Mouse (Mus musculus) forebrain, embryonic 16.5 days (tissue): Measurements from ENCODE around the gene Cep295. TPM values are rescaled to one million over a fixed set of nuclear protein-coding genes. Genes with fewer than 3 reads are reported as not detected.
"Not testable (repeated sequence)": the region's sequence is repeated elsewhere in the genome, so short reads cannot be mapped to it uniquely, and the experiment has no call there.

ENCODE experiments used
- ATAC-seq: fragments of 200-750 bp; cut with Nextera tagmentation; 2 replicates; pipeline ENCODE4 v1.8.0; 2017; ENCODE audit warnings: mild to moderate bottlenecking, moderate library complexity
- H3K27ac ChIP-seq: fragments of 300-500 bp; sonication (generic); 2 replicates; pipeline ENCODE4 v1.5.1; 2014; ENCODE audit warnings: low read length, control low read depth
- H3K27me3 ChIP-seq: fragments of 300-500 bp; sonication (generic); replicated peaks from 2 replicates; pipeline ENCODE4 v1.6.1; 2014; ENCODE audit warnings: low read length; ENCODE audit not compliant: control insufficient read depth, insufficient read depth
- H3K36me3 ChIP-seq: fragments of 300-500 bp; sonication (generic); 2 replicates; pipeline ENCODE4 v1.6.1; 2014; ENCODE audit not compliant: control insufficient read depth, insufficient read depth
- H3K4me1 ChIP-seq: fragments of 300-500 bp; sonication (generic); replicated peaks from 2 replicates; pipeline ENCODE4 v1.6.1; 2014; ENCODE audit warnings: low read length; ENCODE audit not compliant: control insufficient read depth, insufficient read depth
- H3K4me2 ChIP-seq: fragments of 300-500 bp; sonication (generic); 2 replicates; pipeline ENCODE4 v1.6.1; 2014; ENCODE audit warnings: mild to moderate bottlenecking, low read length, control low read depth
- H3K4me3 ChIP-seq: fragments of 300-500 bp; sonication (generic); replicated peaks from 2 replicates; pipeline ENCODE4 v1.5.1; 2014; ENCODE audit warnings: mild to moderate bottlenecking, low read length, control low read depth
- H3K9ac ChIP-seq: fragments of 300-500 bp; sonication (generic); replicated peaks from 2 replicates; pipeline ENCODE4 v1.6.1; 2014; ENCODE audit warnings: low read depth, low read length, control low read depth
- H3K9me3 ChIP-seq: fragments of 300-500 bp; sonication (generic); 2 replicates; pipeline ENCODE4 v1.6.1; 2016; ENCODE audit warnings: low read length; ENCODE audit not compliant: control insufficient read depth
- WGBS: fragments of 180-500 bp; shearing (Covaris S2); extraction: QIAGEN DNeasy Blood & Tissue Kit; methylation state at CpG from one replicate; pipeline ENCODE4 v1.1.7; 2014; 5-methylcytosine and 5-hydroxymethylcytosine counted together
- polyA plus RNA-seq: library from polyadenylated mRNA; unstranded; fragments of >200 nt; fragmentation: Nextera tagmentation; extraction: Ambion mirVana; gene quantifications from 2 replicates; pipeline ENCODE4 v1.2.1, GENCODE M21; 2015

Gene Cep295
- polyA plus RNA-seq, 1 experiment from 2014 or later: 15.8 TPM

- 84% methylated on average over 4 of the region's 4 CpGs for WGBS
- Histone ChIP-seq H3K9me3 (no peaks in the 10 kb centered on the region), H3K4me2 (no peak overlapping the region), H3K36me3 (peaks cover 35% of the 10 kb centered on the region), H3K27ac (no peak overlapping the region), H3K4me1 (peaks cover 16% of the 10 kb centered on the region), H3K4me3 (no peak overlapping the region), H3K9ac (no peak overlapping the region), H3K27me3 (no peaks in the 10 kb centered on the region)
- ATAC-seq: no peak
Measured at GRCm38 (mm10) chr9:15309425-15309824, 48.2 kb downstream of the Cep295 start.

GRCm38 (mm10) chr9:15308254-15308653, 49.3 kb downstream of the Cep295 start:
- no peak overlapping the region for H3K4me2 ChIP-seq
- no peak overlapping the region for H3K4me3 ChIP-seq
- H3K4me1 ChIP-seq: peaks cover 16% of the 10 kb centered on the region
- H3K36me3 ChIP-seq: peaks cover 23% of the 10 kb centered on the region
- ATAC-seq: no peak
- 45% methylated on average over 2 of the region's 2 CpGs for WGBS
- H3K27ac ChIP-seq: no peak overlapping the region
- H3K9me3 ChIP-seq: no peaks in the 10 kb centered on the region
- no peaks in the 10 kb centered on the region for H3K27me3 ChIP-seq
- no peak overlapping the region for H3K9ac ChIP-seq

- peak overlapping the region; percentile 97 for H3K9ac ChIP-seq
- no peak for ATAC-seq
- peaks cover 18% of the 10 kb centered on the region for H3K36me3 ChIP-seq
- peaks cover 16% of the 10 kb centered on the region for H3K4me1 ChIP-seq
- H3K4me3 ChIP-seq: peak overlapping the region; percentile 97
- H3K4me2 ChIP-seq: peak overlapping the region; percentile 83
- 11% methylated on average over 6 of the region's 6 CpGs for WGBS
- H3K27me3 ChIP-seq: no peaks in the 10 kb centered on the region
- H3K27ac ChIP-seq: no peak overlapping the region
- H3K9me3 ChIP-seq: no peaks in the 10 kb centered on the region
Measured at GRCm38 (mm10) chr9:15307257-15307656, 50.3 kb downstream of the Cep295 start.

- no peaks in the 10 kb centered on the region for H3K9me3 ChIP-seq
- H3K4me1 ChIP-seq: peaks cover 17% of the 10 kb centered on the region
- H3K4me2 ChIP-seq: peak within 1 kb of the TSS; percentile 83
- H3K36me3 ChIP-seq: peaks cover 13% of the 10 kb centered on the region
- no peaks in the 10 kb centered on the region for H3K27me3 ChIP-seq
- under 1% methylated on average over 35 of the region's 35 CpGs for WGBS
- H3K27ac ChIP-seq: peak within 1 kb of the TSS; percentile 89
- peak within 1 kb of the TSS; percentile 97 for H3K9ac ChIP-seq
- peak within 1 kb of the TSS; percentile 97 for H3K4me3 ChIP-seq
- peak; percentile 82 for ATAC-seq
Measured at GRCm38 (mm10) chr9:15306398-15307119, 51.0 kb downstream of the Cep295 start, which contains the start of gene 4931406C07Rik. TSS of gene 4931406C07Rik (minus strand) at chr9:15306448.

- Histone ChIP-seq H3K9me3 (no peaks in the 10 kb centered on the region), H3K4me2 (peak within 1 kb of the TSS; percentile 83), H3K27me3 (no peaks in the 10 kb centered on the region), H3K4me1 (peaks cover 19% of the 10 kb centered on the region), H3K4me3 (peak within 1 kb of the TSS; percentile 97), H3K36me3 (peaks cover 13% of the 10 kb centered on the region), H3K9ac (peak within 1 kb of the TSS; percentile 97), H3K27ac (peak within 1 kb of the TSS; percentile 89)
- WGBS: 13% methylated on average over 45 of the region's 45 CpGs
- ATAC-seq: peak; percentile 98
Measured at GRCm38 (mm10) chr9:15305503-15306397, 51.8 kb downstream of the Cep295 start, which contains the start of gene Taf1d. TSS of gene Taf1d (plus strand) at chr9:15306214.

GRCm38 (mm10) chr9:15302881-15303280, 54.7 kb downstream of the Cep295 start:
- Histone ChIP-seq H3K4me1 (peaks cover 16% of the 10 kb centered on the region), H3K9me3 (no peaks in the 10 kb centered on the region), H3K4me3 (no peak overlapping the region), H3K27ac (no peak overlapping the region), H3K9ac (no peak overlapping the region), H3K36me3 (no peaks in the 10 kb centered on the region), H3K27me3 (no peaks in the 10 kb centered on the region), H3K4me2 (no peak overlapping the region)
- WGBS: 68% methylated on average over 2 of the region's 2 CpGs
- ATAC-seq: no peak

GRCm38 (mm10) chr9:15302006-15302405, 55.6 kb downstream of the Cep295 start:
- H3K4me1 ChIP-seq, H3K27ac ChIP-seq, H3K4me2 ChIP-seq: not testable (repeated sequence)

GRCm38 (mm10) chr9:15301399-15301798, 56.2 kb downstream of the Cep295 start:
- Histone ChIP-seq H3K4me3 (no peak overlapping the region), H3K9ac (no peak overlapping the region), H3K4me2 (no peak overlapping the region), H3K36me3 (no peaks in the 10 kb centered on the region), H3K27me3 (no peaks in the 10 kb centered on the region), H3K27ac (no peak overlapping the region), H3K4me1 (peaks cover 4% of the 10 kb centered on the region; the same call in 1 of the 2 replicates), H3K9me3 (no peaks in the 10 kb centered on the region)
- 40% methylated on average over 6 of the region's 6 CpGs for WGBS
- no peak for ATAC-seq

More at GRCm38 (mm10) chr9:15302006-15302405, 55.6 kb downstream of the Cep295 start:
- H3K4me3 ChIP-seq, H3K9me3 ChIP-seq, H3K27me3 ChIP-seq, H3K9ac ChIP-seq, ATAC-seq, H3K36me3 ChIP-seq: not testable (repeated sequence)
- WGBS: 77% methylated on average over 6 of the region's 6 CpGs

- 91% methylated on average over 5 of the region's 5 CpGs for WGBS
- Histone ChIP-seq H3K4me2 (no peak overlapping the region), H3K9ac (no peak overlapping the region), H3K9me3 (no peaks in the 10 kb centered on the region), H3K27ac (no peak overlapping the region), H3K4me3 (no peak overlapping the region), H3K36me3 (no peaks in the 10 kb centered on the region), H3K27me3 (no peaks in the 10 kb centered on the region), H3K4me1 (peaks cover 4% of the 10 kb centered on the region; the same call in 1 of the 2 replicates)
- ATAC-seq: no peak
Measured at GRCm38 (mm10) chr9:15300056-15300455, 57.5 kb downstream of the Cep295 start.
